Mouse (Mus musculus): ENCODE measurements at regions not wholly inside any gene's neighbourhood (a gene's known extent, or its start where the extent isn't known, plus 50 kb on each side); places are given as distances from the start of the nearest gene placed in this dataset.
A peak's percentile ranks its signal among the peaks of the same experiment; 100 is the strongest.

DNA sequence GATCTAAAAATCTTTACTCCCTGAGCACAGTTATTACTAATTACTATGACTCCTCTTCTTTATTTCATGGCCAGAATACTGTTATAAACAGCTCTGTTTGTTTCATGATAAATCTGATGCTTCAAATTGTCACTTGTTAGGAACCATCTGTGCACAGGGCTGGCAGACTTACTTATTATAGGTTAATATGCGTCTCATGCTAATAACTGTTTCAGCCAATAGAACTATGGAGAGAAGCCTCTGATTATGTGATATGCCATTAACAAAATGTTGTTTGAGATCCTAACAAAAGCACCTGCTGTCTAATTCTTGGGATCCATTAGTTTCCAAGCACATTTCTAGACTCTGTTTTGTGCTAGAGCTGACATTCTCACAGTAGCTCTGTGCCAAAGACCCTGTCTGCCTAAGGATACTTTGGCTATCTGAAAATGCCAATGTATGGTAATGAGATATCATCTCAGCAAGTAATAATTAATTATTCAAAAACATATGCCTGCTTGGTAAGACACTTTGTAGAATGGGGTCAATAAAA lies 318.1 kb downstream of the Grb14 start:
- DNase-seq (ENCODE audit: low read depth): no peak

DNA sequence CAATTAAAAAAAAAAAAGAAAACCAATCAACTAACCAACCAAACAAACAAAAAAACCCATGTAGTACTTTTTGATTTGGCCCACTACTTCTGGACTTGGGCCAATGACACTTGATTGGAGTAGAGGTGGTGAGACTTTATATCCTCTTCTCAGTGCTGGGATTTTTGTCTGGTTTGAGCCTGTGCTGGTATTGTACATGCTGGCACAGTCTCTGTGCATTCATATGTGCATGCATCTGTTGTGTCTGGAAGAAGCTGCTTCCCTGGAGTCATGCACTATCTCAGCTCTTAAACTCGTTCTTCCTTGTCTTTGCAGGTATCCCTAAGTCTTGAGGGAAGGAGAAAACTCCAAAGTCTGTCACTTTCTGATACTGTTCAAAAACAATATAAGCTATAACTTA lies 328.8 kb downstream of the Grb14 start:
- DNase-seq (ENCODE audit: low read depth): no peak

DNA sequence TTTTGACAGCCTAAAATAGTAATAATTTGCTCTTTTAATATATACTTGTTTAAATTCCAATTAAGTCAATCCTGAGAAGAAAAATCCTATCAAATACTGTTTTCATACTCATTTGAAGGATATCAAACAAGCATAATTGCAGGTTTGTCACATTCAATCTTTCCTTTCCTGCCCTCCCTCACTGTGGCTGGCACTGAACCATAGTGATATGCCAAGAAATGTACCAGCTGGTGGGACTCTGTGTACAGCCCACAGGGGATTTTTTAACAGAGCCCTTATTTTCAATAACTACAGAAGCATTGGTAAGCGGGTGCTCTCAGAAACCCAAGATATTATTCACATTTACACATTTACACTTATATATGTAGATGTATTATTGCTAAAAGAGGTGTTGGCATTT lies 333.3 kb downstream of the Grb14 start:
- no peak for DNase-seq (ENCODE audit: low read depth)

DNA sequence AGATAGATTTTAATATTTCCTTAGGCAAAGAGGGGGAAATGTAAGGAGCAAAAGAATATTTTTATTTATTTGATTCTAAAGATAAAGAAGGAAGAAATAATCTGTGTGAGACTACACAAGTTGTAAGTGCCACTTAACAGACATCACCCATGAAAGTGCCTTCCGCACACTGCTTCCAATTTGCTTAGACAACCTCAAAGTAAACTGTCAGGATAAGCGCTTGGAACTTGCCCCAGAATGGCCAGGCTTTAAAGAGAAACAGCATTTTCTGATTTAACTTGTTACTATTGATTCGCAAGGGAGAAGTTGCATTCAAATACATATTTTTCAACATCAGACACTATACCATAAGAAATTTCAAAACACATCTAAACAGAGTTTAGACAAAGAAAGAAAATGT lies 333.8 kb downstream of the Grb14 start:
- DNase-seq (ENCODE audit: low read depth): no peak

DNA sequence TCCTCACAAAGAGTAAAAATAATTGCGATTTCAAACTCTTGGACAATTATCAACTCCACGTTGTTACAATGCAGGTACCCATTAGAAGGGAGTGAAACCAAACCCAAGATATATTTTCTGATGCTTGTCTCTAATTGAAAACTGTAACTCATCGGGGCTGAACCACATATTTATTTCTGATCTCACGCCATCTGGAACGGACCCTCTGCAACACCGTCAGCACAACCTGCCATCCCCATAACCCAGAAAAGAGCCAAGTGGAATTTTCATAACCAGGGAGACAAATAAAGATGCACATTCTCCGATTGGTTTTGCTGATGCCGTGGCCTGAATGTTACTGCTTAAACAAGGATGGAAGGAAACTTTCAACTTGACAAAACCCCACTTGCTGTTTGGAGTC lies 338.0 kb downstream of the Grb14 start:
- no peak for DNase-seq (ENCODE audit: low read depth)

DNA sequence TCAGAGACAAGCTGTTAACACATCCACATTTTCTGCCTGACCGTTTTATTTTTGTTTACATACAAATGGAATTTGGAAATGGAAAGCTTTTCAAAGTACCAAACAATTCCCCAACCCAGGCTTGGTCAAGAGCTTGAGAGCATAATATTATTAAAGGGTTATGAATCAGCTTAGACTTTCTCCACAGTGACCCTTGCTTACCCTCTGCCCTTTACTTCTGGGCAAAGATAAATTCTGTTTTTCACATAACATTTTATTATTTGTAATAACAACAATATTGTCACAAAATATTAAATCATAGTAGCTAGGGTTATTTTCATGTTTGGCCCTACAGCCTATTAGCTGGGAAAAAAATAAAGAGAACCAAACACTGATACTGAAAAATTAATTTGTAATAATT lies 375.2 kb downstream of the Grb14 start:
- DNase-seq (ENCODE audit: low read depth): no peak

DNA sequence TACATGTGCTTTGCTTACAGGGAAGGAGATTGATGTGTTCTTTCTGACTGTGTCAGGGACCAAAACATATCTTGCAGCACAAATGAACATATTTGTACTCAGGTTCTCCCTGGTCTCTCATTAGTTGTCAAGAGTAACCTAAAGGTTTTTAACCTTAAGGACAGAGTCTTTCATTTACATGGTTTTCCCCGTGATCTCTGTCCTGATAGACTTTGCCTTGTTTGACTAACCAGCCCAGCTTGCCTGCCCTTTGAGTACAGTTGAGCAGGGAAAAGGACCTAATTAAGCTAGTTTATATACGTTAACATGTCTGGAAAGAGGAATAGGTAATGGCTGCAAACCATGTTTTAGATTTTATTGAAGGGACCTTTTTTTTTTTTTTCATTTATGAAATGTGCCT lies 407.9 kb downstream of the Grb14 start:
- DNase-seq (ENCODE audit: low read depth): no peak

DNA sequence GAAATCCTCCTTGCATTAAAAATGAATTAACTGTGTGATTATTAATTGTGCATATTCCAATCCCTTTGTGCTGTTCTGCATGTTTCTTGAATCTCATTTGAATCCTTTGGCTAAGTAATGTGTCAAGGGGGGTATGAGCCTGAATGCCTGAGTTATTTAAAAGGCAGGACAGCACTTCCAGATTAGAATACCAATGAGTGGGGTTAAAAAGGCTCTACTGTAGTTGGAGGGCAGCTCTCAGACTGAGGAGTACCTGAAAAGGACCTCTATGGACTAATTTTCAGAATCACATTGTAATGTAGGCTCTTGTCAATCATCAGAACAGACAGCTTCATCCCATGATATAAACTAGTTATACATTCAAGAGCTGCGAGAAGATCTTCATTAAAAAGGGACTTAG lies 417.9 kb downstream of the Grb14 start:
- DNase-seq (ENCODE audit: low read depth): no peak

DNA sequence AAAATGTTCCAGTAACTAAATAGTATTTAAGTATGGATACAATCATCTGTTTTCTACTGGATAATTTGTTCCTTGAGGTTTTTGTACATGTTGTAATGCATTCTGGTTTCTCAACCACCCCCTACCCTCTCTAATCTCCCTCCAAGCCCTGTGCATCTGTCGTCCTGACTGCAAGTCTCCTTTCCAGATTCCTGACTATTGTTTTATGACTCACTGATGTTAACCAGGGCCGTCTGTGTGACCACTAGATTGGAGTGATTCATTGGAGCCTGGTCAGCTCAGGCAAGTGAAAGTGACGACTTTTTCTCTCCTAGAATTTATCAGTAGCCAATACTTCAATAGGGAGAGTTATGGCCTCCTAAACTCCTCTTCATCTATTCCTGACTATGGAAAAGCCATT lies 442.5 kb downstream of the Grb14 start:
- DNase-seq (ENCODE audit: low read depth): peak; percentile 18

DNA sequence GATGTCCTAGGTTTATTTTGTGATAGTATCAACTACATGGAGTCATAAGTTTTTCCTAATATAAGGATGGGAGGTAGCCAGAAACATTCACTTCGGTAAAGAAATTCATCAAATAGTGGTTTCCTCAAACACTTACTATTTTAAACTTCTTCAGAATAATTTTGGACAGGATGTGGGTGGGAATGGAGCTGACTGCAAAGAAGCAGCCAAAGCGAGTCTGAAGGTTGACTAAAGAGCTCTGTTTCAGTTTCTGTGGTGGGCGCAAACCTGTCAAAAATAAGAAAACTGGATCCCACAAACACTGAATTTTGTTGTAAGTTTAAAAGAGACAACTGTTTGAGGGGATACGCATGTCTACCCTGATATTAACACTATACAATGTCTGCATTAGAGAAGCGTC lies 438.2 kb upstream of the Fign start:
- no peak for DNase-seq (ENCODE audit: low read depth)

DNA sequence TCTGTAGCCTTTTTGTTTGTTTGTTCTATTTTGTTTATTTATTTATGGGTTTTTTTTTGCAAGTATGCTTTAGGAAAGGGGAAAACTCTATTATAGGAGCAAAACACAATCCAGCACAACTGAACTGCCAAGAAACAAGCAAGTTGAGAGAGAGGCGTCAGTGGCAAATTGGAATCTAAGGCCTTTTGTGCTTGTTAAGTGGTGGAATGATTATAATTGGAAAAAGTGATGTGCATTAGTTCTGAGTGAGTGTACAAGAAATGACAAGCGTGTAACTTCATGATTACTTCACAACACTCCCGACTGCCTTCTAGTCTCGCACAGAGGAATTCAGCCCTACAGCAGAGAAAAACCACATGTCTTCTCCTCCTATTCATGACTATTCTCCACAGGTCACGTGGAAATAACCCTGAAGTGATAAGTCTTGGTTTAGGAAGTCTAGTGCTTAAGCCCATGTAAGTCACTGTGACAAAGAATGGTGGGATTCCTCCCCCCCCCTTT lies 437.6 kb upstream of the Fign start:
- DNase-seq (ENCODE audit: low read depth): no peak

DNA sequence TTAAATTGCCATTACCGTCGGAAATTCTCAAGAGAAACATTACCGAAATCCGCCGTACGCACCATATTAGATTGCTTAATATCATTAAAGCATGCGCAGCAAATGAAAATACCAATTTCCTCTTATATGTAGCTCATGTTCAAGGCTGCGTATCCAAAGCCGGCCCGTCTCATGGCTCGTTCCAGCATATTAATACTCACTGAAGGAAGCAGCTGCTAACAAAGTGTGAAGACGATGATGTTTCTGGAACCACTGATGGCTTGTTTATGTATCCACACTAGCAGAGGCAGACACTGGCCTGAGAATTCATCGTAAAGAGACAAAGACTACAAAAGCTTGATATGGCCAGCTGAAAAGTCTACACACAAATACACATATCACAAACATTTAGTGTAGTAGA lies 437.0 kb upstream of the Fign start:
- DNase-seq (ENCODE audit: low read depth): no peak

DNA sequence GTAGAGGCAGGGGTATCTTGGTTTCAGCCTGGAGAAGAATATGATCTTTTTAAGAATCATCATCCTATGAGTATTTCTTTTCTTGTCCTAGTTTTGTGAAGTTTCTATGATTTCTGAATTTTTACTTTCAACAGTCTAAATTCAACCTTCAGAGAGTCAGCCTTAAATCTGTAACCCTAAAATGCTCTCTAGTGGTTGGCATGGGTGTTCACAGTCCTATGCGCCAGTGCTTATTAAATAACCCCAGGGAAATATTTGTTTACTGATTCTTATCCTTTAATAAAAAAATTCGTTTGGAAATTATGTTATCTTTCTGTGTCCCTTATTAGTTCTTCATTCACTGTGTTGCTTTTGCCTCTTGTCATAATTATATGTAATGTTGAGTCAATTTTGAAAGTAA lies 436.5 kb upstream of the Fign start:
- peak; percentile 4 for DNase-seq (ENCODE audit: low read depth)

DNA sequence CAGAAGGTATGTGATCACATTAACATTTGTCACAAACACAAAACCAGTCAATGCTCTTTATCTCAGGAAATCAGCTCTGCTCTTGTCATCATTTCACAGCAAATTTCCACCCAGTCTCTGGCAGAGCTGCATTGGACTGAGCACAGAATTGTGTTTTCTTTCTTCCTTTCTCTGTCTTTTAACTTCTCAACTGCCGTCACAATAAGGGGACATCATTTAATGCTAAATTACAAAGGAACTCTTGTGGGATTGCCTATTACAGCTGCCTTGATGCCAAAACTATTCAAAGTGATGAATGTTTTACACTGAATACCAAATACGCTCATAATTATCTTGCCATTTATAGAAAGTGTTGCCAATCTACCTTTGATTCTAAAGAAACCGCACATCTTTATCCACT lies 424.9 kb upstream of the Fign start:
- no peak for DNase-seq (ENCODE audit: low read depth)

DNA sequence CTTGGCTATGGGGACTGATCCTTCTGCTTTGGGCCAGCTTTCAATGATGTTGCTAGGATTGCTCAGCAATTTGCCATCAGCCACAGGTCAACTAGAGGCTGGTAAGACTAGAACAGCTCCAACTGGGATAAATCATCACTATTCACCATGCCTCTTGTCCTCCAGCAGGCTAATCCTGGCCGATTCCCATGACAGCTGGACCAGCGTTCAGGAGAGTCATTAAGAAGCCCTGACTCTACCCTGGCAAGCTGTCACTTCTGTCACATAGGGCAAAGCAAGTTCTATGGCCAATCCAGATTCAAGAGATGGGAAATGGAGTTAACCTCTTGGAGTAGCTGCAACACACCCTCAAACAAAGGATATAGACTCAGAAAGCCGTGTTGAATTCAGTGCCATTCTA lies 424.4 kb upstream of the Fign start:
- DNase-seq (ENCODE audit: low read depth): no peak

DNA sequence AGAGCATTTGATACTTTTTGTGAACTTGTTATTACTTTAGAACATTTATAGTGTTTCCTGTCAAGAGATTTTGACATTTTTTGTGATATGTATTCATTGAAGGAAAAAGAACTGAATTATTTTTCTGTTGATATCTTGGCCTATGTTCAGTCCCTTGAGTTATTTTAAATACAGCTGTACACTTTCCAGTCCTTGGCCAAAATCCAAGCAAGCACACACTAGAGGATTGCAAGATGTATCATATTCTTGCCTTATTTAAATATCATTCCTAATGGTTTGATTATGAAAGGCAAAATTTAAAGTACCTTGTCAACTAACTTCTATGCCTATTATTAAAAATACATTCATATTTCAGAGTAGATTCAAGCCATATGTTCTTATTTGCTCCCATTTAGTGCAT lies 397.9 kb upstream of the Fign start:
- DNase-seq (ENCODE audit: low read depth): no peak

DNA sequence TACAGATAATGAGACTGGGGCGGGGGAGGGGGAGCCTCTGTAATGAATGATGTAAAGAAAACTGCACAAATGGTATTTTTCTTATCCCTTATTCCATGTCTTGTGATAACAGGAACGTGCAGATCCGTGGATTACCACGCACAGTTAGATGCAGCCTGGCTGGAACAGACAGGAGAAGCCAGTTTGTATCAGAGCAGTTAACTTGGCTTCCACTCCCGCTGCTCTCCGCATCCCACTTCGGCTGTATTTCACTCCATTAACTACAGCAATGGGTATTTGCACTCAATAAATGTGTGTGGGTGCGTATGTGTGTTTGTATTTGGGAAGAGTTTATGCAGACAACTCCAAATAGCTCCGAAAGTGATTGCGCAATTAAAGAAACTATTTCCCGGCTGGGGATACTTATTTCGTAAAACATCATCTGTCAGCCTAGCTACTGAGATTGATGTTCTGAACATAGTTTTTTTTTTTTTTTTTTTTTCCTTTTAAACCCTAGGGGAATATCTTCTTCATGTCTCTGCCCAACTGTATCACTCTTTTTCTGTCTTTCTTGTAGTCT lies 368.7 kb upstream of the Fign start:
- no peak for DNase-seq (ENCODE audit: low read depth)

DNA sequence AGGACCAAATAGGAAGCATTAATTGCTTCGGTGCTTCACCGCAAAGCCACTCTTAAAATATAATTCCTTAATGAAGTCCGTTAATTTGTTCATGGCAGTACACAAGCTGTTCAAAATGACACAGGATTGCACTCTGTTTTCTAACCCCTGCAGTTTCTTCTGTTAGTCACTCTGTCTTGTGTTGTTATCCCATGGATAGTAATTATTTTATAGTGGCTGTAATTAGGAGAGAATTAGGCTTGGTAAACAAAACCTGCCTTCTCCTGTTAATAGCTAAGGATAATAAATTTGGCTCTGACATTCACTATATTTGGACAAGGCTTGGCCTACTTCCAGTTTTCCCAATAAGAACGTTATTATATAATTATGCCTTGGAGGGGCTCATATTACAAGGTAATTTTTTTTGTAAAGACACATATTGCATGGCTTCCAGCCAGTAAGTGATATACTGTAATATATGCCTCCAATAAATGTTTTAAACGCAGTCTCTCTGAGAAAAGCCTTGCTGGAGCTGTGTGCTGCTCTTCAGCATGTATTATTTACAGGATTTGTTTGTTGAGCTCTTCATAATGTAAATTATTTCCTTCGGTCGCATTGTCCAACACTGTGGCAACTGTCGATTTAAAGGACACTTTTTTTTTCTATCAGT lies 364.8 kb upstream of the Fign start:
- no peak for DNase-seq (ENCODE audit: low read depth)

DNA sequence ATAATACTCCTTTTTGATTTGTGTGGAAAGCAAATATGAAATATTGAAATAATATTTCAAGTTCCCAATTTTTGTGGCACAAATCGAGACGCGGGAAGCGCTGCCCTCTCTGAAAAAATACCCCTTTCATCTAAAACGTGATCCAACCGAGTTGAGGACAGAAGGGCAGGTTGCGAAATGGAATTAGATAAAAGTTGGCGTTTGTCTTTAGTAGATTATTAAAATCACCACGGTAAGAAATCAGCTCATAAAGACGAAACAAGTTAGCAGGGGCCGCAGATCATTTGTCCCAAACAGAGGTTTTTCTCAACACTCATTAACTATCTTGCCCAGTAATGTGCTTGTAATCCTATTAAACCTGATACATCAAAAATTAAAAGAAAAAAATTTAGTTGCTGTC lies 364.2 kb upstream of the Fign start:
- DNase-seq (ENCODE audit: low read depth): no peak

DNA sequence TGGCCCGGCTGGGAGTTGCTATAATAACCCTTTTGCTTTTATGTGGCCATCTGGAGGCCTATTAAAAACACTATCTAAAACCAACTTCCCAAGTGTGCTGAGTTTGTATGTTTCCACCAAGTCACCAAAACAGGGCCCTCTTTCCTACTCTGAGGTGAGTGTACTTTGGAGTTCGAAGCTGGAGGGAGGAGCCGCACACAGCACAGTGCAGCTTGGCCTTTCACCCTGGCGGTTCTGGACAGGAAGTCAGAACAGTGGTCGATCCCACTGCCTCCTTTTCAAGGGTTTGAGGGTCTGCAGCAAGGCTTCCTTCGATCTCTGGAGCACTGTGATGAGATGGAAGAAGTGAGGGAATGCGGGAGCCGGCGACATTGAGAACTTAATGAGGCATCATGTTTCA lies 363.8 kb upstream of the Fign start:
- no peak for DNase-seq (ENCODE audit: low read depth)

DNA sequence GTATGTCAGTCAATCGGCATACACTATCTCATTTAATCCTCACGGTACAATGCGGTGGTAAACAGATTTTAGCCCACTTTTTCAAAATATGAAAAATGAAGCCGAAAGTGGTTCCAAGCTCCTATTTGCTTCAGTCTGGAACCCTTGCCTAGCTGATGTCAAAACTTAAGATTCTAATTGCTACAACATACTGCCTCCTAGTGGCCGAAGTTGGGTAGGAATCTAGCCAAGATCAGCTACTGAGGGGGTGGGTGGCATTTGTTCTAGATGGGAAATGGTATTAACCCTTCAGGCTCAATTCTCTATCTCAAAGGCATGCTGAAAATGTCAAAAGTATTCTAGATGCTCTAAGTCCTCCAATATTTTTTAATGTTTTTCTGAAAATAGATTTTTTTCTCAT lies 360.3 kb upstream of the Fign start:
- no peak for DNase-seq (ENCODE audit: low read depth)

DNA sequence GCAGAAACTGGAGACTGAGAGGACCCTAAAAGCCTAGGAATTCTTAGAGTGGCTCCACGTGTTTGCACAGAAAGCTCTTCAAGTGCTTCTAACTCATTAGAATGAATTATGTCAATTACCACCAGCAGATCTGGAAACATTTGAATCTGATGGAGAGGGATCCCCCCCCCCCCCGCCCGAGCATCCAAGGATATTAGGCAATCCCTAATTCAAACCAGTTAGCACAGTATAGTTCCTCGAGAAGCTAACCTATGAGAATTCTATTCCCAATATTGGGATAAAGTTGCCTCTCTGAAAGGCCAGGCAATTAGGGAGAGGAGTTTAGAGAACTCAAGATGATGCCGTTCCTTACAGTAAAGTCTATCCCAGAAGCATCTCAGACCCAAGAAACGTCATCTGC lies 354.9 kb upstream of the Fign start:
- no peak for DNase-seq (ENCODE audit: low read depth)

DNA sequence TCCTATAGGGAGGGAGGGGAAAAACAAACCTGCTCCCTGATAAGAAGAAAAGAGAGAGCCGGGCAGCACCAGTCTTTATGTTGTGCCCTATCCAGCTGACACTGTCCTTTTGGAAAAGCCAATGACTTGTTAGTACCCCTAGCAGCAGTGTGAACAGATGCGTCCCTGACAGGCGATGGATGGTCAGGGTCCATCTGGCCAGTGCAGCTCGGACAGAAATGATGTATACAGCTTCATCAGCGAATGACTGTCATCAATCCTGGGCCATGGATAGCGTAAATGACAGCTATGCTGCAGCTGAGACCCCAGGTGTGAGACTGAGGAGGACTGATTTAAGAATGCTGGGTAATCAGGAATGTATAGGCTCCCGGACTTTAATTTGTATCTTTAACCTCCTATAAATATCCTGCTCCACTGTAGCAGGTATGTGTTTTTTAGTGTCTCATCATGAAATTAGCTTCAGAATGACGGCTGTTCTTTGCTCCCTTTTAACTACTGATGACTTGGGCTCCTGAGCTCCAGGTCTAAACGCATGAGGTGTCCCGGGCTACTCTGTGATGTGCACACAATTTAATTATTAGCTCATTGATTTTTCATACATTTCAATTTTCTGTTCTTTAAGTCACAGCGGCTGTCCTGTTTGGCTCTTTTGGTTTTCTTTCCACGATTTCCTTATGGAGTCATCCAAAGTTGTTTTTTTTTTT lies 353.9 kb upstream of the Fign start:
- no peak for DNase-seq (ENCODE audit: low read depth)

DNA sequence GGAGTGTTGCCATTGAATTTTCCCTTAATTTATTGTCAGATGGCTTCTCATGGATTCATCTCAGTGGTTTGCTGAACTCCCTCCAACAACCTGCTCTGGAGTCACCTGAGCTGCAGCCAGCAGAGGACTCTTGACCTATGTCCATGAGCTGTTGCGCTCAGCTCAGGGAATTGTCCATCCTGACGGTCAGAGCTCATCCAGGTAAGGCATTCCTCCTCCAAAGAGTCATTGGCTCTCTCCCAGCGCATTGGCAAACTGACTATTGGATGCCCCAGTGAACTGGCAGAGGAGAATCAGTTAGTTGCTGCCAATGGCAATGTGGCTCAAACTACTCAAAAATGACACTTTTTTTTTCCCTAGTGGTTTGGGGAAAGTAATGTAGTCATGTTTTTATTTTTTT lies 345.3 kb upstream of the Fign start:
- DNase-seq (ENCODE audit: low read depth): no peak
